Mouse (Mus musculus) spleen, adult 10 weeks (tissue): ENCODE results near the gene Klhl24. TPM values are rescaled to one million over a fixed set of nuclear protein-coding genes. Genes with fewer than 3 reads are reported as not detected.

Experiments used
- polyA plus RNA-seq: library from polyadenylated mRNA; stranded (reverse); fragments of 350-450 nt; fragmentation: Illumina TruSeq; extraction: RNeasy Lipid Tissue Mini Kit (QIAGEN cat#74804); gene quantifications from one replicate; pipeline ENCODE4 v1.2.3, GENCODE M21; 2015; ENCODE audit warnings: low replicate concordance; ENCODE audit not compliant: insufficient read depth

Gene Klhl24
- 105 TPM for polyA plus RNA-seq

DNA sequence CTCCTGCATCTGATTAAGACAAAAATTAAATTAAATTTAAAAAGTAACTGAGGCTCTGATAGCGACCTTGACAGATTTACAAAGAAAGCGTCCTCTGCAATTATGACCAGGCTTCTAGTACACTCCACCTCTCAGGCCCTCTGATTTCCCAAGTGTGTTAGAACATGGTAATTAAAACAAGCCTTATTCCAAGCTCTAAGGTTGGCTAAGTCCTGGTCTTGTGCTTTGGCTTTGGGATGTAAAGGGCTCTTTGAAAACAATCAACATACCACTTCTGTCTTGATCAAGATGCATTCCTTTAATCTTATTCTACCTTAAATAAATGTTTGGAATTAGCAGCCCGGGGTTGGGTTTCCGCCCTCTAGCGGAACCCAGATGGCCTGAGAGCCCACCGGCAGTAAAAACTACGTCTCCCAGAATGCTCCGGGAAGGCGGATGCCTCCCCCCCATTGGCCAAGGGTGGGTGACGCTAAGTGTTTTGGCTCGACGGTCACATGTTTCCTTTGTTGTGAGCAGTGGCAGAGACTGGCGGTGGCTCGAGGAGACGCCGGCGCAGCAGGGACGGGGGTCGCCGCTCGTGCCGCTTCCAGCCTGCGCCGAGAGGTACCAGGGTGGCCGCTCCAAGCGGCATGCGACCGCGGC lies at the start of gene Klhl24:
Klhl24 (plus strand) TSS at position 474 of the 642 bp plus-strand sequence.

DNA sequence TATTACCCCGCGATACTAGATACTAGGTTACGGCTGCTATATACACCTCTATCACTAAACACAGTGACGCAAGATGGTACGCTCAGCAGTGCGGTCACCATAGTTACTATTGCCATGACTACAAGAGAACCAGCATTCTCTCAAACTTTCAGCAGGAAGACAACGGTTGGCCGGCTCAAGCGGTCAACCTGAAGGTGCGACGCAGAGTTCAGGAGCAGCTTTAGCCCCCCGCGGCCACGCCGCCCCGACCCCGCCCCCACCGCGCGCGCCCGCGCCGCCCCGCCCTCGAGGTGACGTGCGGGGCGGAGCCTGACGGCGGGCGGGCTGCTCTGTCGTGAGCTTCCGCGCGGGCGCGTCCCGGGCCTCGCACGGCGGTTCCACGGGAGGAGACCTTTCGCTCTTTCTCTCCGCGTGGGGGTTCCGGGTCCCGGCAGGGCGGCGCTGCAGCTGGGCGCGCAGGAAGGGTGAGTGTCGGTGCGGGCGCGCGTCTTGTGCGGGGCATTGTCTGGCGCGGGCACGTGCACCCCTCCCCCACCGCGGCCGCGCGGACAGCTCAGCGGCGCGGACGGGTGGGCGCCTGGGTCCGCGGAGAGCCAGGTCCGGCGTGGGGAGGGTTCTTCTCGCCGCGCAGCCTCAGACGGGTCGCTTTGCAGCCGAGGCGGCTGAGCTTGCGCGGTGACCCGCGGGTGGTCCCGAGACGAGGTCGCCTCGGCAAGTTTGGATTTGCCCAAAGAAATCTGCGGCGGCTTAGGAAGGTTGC lies 43.6 kb downstream of the Klhl24 start, which contains the start of gene Yeats2:
Yeats2 (plus strand) TSS at position 292 of the 760 bp plus-strand sequence.

Other genes starting within 250 kb of the Klhl24 start
- gene Klhl6, start 114.5 kb upstream of the Klhl24 start, polyA plus RNA-seq: 124 TPM
- 26.3 TPM for gene Yeats2, start 43.5 kb downstream of the Klhl24 start, polyA plus RNA-seq
- 0.36 TPM for gene Map6d1, start 143.8 kb downstream of the Klhl24 start, polyA plus RNA-seq
- gene Parl, start 204.8 kb downstream of the Klhl24 start, polyA plus RNA-seq: 68.1 TPM
- gene Cyp2ab1, start 227.9 kb downstream of the Klhl24 start, polyA plus RNA-seq: 0.70 TPM